8 mouse cellular contexts compared by ENCODE assay signal in the genomic region with DNA sequence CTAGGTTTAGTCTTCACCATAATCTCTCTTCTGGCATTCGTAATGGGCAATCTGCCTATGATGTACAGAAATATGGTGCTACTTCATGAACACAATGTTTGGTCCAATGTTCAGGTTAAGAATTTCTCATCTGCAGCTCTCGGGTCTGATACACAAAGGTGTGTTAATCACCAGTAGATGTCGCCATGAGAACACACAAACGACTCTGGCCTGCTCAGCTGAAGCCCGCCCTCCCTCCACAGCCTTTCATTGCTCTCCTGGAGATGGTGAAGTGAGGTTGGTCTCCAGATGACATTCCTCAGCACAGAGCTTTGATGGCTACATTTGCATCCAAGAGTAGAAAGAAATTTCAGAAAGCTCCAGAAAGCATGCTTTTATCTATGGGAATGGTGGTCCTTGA.
DNase-seq lines count a peak whose midpoint lies in the region; ATAC-seq lines count a peak whose summit lies in the region.

No protein-coding gene starts in this region.

- WGBS in midbrain, embryonic 16.5 days, result 12% methylated on average over 5 of the region's 5 CpGs

- no peaks in the 10 kb centered on the region for H3K36me3 ChIP-seq in midbrain, embryonic 16.5 days (ENCODE audit: control insufficient read depth, insufficient read depth, low read length)

- peaks cover 7% of the 10 kb centered on the region; the same call in 1 of the 2 replicates for H3K4me1 ChIP-seq in midbrain, embryonic 16.5 days (ENCODE audit: control insufficient read depth, insufficient read depth, low read length)

- no peak for ATAC-seq in CD4-positive, CD25-positive, alpha-beta regulatory T cell, adult 4 months
- ATAC-seq in midbrain, embryonic 16.5 days, result peak; percentile 97

- no peak overlapping the region for H3K27ac ChIP-seq in midbrain, embryonic 16.5 days (ENCODE audit: low read length)

- no peaks in the 10 kb centered on the region for H3K9me3 ChIP-seq in midbrain, embryonic 16.5 days (replicated peaks; ENCODE audit: control insufficient read depth, low read length, poor library complexity, severe bottlenecking)

- no peaks in the 10 kb centered on the region for H3K27me3 ChIP-seq in midbrain, embryonic 16.5 days (ENCODE audit: control insufficient read depth, insufficient read depth, low read depth, low read length)

- H3K4me2 ChIP-seq in midbrain, embryonic 16.5 days (ENCODE audit: low read length), result no peak overlapping the region

- intact Hi-C loops in heart, postnatal 14 days (cut with DNase I), result loop anchor here (1.0 to 5.0 kb wide), 3 partner anchors 51 to 471 kb away; no protein-coding TSS in a partner anchor
- intact Hi-C loops in left cerebral cortex, postnatal 14 days (cut with DNase I), result loop anchor here (2.0 kb wide), 2 partner anchors 381 to 469 kb away; no protein-coding TSS in a partner anchor

- no peak overlapping the region for H3K4me3 ChIP-seq in midbrain, embryonic 16.5 days (ENCODE audit: low read depth, low read length)

- peak; percentile 56 for DNase-seq in CD4-positive, CD25-positive, alpha-beta regulatory T cell, adult 2 months (ENCODE audit: low read depth, low spot score)
- peak; percentile 68 for DNase-seq in 416B (ENCODE audit: low read depth)
- peak; percentile 68 to 76 for DNase-seq in cerebellum, postnatal 10 days
- DNase-seq in heart, postnatal 14 days, result peak; percentile 5 to 18
- DNase-seq in left cerebral cortex, postnatal 14 days (ENCODE audit: low spot score in 2 of 2), result peak; percentile 21 to 40
- DNase-seq in natural killer cell, adult 2 months (ENCODE audit: low spot score in 2 of 2), result no peak

- H3K9ac ChIP-seq in midbrain, embryonic 16.5 days (ENCODE audit: low read depth, low read length), result peak overlapping the region; percentile 20; the same call in 1 of the 2 replicates

Comparison
In these comparisons a context has a peak if more than half of its experiments do, and no peak if none do; other contexts are left out.
1. DNase-seq: peak in CD4-positive, CD25-positive, alpha-beta regulatory T cell, adult 2 months (single experiment), 416B (single experiment), cerebellum, postnatal 10 days (2 of 2), heart, postnatal 14 days (2 of 2) and left cerebral cortex, postnatal 14 days (2 of 2); none in natural killer cell, adult 2 months (0 of 2).